Mouse (Mus musculus): ENCODE measurements around the gene Zfp503.

DNA sequence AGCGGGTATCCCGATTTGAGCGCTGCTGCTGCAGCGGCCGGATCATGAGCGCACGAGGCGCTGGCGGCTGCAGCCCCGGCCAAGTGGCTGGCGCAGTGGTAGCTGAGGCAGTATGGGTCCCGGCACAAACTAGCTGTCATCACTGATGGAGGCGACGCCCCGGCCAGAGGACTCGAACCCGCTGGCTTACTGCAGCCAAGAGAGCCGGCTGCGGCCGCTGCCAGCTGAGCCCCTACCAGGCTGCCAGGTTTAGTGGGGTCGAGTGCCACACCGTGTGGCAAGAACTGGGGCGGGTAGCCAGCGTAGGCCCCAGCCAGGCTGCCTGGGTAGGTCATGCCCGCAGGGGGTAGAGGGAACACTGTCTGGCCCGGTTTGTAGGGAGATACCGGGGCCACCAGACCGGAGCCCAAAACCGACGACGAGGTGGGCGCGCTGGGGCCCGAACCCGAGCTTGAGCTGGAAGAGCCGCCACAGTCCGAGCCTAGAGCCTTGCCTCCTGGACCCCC, 3.9 kb downstream of the Zfp503 start:
- TF ChIP-seq CTCF (IDR thresholded peaks at IDR 0.05 in 2 of 3, conservative IDR thresholded peaks at IDR 0.05 in 1 of 3; ENCODE audit: control insufficient read depth in 1 of 3, insufficient read depth in 1 of 3, low read depth in 2 of 3, low read length in 3 of 3, poor library complexity in 1 of 3, severe bottlenecking in 1 of 3): no peak
- no peak for TF ChIP-seq POLR2AphosphoS2 (IDR thresholded peaks at IDR 0.05; ENCODE audit: low read length)
- no peak for TF ChIP-seq KAT2A (conservative IDR thresholded peaks at IDR 0.05; ENCODE audit: low read depth, low read length)
- no peak for TF ChIP-seq POLR2A (IDR thresholded peaks at IDR 0.05; ENCODE audit: control insufficient read depth in 1 of 2, insufficient read depth in 1 of 2, low read depth in 1 of 2, low read length in 2 of 2, poor library complexity in 1 of 2)
- no peak for TF ChIP-seq ZMIZ1 (IDR thresholded peaks at IDR 0.05; ENCODE audit: low read depth, low read length)

All from MEL (cell line).